Mouse (Mus musculus): ENCODE data around the gene Car11. TPM values are rescaled to one million over a fixed set of nuclear protein-coding genes. Genes with fewer than 3 reads are reported as not detected.

Gene Car11
- polyA plus RNA-seq, 1 experiment from 2014 or later = 4.9 TPM

DNA sequence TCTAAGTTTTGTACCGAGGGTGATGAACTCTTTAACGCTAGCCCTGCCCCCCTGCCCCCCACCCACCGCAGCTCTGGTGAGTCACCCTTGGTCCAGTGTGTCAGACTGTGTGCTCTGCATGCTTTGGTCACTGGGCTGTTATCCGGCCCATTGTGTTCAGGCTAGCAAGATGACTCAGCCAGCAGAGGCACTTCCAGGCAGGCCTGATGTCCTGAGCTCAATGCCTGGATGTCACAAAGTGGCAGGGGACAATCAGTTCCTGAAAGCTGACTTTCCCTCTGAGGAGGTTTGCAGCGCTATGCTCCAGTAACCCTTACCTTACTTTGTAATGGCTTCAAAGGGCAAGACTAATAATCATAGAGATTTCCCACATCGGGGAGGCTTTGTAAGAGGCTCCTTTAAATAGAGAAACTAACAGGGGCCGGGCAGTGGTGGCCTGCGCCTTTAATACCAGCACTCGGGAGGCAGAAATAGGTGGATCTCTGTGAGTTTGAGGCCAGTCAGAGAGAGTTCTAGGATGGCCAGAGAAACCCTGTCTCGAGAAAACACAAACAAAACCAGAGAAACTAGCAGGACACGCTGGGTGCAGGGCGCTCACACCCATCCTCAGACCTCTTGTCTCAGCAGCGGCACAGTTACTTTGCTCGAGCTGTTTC lies 19.5 kb upstream of the Car11 start:
- Histone ChIP-seq H3K9me3 (replicated peaks) (no peaks in the 10 kb centered on the region), H3K36me3 (no peaks in the 10 kb centered on the region), H3K4me3 (no peak overlapping the region), H3K27ac (no peak overlapping the region), H3K27me3 (ENCODE audit: low read depth, poor library complexity, severe bottlenecking) (no peaks in the 10 kb centered on the region), H3K4me1 (peaks cover 27% of the 10 kb centered on the region)
- no peak for DNase-seq (ENCODE audit: low spot score)
- 87% methylated on average over 14 of the region's 14 CpGs for WGBS

DNA sequence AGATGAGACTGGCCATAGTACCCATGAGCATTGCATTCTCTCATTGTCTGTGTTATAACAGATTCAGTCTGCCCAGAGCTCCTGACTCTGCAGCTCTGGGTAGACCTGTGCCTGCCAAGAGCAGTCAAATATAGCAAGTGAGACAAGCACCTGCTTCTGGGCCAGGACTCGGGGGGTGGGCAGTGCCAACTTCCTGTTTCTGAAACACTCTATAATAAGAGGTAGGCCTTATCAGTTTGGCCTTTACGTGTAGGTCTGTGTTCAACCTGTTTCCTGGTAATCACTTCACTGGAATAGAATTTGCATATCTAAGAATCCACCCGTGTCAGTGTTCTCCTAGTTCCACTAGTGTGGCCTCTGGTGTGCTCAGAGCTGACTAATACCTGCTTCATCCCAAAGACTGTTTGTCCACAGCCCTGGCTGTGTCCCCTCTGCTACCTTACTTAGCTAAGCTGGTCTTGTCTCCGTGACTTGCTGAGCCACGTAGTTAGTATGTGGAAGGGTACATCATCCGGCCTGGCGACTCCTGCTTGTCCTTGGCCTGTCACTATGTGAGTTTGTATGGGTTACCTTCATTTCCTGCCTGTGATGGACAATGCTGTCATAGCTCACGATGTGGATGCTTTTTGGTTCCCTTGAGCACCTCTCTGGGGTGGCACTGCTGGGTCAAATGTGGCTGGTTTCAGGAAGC lies 18.5 kb upstream of the Car11 start:
- Histone ChIP-seq H3K27ac (no peak overlapping the region), H3K36me3 (no peaks in the 10 kb centered on the region)
- DNase-seq (ENCODE audit: low spot score) = no peak

DNA sequence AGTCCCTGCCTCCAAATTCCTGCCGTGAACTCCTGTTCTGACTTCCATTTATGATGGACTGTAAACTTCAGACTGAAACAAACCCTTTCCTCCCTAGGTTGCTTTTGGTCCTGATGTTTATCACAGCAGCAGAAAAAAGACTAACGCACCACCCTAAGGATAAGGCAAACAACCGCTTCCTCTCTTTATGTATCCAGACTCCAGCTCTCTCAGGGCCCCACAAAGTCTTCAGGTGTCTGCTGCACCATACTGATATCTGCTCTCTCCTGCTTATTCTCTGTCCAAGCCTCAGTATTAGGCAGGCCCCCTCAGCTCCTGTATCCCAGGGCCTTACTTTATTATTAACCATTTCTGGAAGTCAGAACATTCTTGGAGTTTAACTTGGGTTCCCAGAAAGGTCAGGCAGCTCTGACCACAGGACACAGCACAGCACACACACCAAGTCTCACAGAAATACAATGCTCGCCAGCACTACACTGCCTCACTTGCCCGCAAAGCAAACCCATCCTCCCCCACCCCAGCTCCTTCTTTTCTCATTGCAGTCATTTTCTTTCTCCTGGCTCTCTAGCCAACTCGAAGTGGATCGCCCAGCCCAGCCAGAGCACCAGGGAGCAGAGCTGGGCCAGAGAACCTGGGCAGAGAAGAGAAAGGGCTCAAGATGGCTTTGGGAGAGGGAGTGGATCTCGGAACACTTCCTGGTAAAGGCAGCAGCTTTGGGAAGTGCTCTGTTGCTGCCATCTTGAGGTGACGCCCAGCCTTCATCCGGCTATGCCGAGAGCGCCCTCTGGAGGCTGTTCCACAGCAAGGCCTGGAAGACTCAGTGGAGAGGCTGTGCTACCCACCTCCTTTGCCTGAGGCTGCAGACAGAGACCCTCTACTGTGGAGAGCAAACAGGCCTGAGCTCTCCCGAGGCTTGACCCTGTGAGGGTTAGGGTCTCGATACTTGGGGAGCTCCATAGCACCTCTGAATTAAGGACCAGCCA lies 17.2 kb upstream of the Car11 start:
- peaks cover 43% of the 10 kb centered on the region for H3K4me1 ChIP-seq

More for the DNA sequence above, 18.5 kb upstream of the Car11 start:
- no peak overlapping the region for H3K4me3 ChIP-seq
- WGBS = 86% methylated on average over 8 of the region's 8 CpGs
- H3K9me3 ChIP-seq (replicated peaks) = no peaks in the 10 kb centered on the region
- H3K4me1 ChIP-seq = peaks cover 38% of the 10 kb centered on the region
- no peaks in the 10 kb centered on the region for H3K27me3 ChIP-seq (ENCODE audit: low read depth, poor library complexity, severe bottlenecking)

DNA sequence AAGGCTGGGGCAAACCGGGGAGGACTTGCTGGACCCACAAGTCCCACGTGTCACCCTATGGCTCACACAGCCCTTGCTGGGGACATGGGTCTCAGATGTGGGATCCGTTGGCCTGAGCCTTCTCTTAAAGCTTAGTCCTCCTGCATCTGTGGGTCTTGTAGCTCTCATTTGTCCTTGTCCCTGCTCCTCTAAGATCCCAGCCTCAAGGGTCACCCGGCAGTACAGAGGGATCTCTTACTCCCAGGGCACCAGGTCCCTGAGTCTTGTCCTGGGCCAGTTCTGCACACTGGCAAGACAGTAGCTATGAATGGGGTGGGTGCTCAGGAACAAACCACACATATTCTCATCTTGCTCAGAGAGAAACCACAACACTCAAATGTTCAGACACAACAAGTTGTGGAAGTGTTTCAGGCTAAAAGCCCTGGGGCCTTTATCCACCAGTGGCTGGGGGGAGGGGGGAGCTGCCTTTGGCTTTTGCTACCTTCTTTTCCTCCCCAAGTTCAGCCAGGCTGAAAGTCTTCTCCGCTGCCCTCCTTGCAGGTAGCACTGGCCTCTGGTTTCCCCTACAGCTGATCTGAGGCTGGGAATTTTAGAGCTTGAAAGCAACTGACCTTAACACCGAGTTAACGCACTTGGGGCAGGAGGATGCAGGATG lies 16.1 kb upstream of the Car11 start, which contains the start of gene Ntn5:
Gene Ntn5, plus strand, starts transcription at position 627 of the 655 bp plus-strand sequence.
- Histone ChIP-seq H3K27me3 (ENCODE audit: low read depth, poor library complexity, severe bottlenecking) (no peaks in the 10 kb centered on the region), H3K4me1 (peaks cover 43% of the 10 kb centered on the region), H3K27ac (peak within 1 kb of the TSS; percentile 84), H3K9me3 (replicated peaks) (no peaks in the 10 kb centered on the region), H3K36me3 (no peaks in the 10 kb centered on the region), H3K4me3 (peak within 1 kb of the TSS; percentile 20; the same call in 1 of the 2 replicates)
- WGBS = 72% methylated on average over 7 of the region's 7 CpGs
- DNase-seq (ENCODE audit: low spot score) = no peak

More for the DNA sequence above, 17.2 kb upstream of the Car11 start:
- H3K9me3 ChIP-seq (replicated peaks) = no peaks in the 10 kb centered on the region
- no peaks in the 10 kb centered on the region for H3K27me3 ChIP-seq (ENCODE audit: low read depth, poor library complexity, severe bottlenecking)
- no peaks in the 10 kb centered on the region for H3K36me3 ChIP-seq
- 31% methylated on average over 14 of the region's 14 CpGs for WGBS
- peak overlapping the region; percentile 84 for H3K27ac ChIP-seq
- DNase-seq (ENCODE audit: low spot score) = peak; percentile 96
- H3K4me3 ChIP-seq = peak overlapping the region; percentile 20; the same call in 1 of the 2 replicates

DNA sequence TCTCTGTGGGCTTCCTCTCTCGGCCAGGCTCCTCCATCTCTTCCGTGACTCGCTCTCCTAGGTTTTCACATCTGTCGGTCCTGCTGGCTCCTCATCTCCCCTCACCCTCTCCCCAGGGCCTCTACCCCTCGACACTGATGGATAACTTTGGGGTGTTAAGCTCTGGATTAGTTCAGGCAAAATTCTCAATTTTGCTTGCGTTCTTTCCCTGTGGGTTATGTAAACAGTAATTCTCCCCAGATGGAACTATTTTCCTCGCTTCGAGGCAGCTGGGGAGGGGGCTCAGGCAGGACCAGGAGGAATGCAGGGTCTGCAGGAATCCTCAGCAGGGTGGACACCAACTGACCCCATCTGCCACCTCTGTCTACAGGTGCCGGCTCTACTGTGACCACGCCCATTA lies 13.8 kb upstream of the Car11 start:
- no peak for DNase-seq (ENCODE audit: low spot score)
- Histone ChIP-seq H3K9me3 (replicated peaks) (no peaks in the 10 kb centered on the region), H3K27ac (peak overlapping the region; percentile 54), H3K27me3 (ENCODE audit: low read depth, poor library complexity, severe bottlenecking) (no peaks in the 10 kb centered on the region), H3K4me3 (peak overlapping the region; percentile 9; the same call in 1 of the 2 replicates), H3K36me3 (no peaks in the 10 kb centered on the region), H3K4me1 (peaks cover 54% of the 10 kb centered on the region)
- WGBS = 39% methylated on average over 10 of the region's 10 CpGs

DNA sequence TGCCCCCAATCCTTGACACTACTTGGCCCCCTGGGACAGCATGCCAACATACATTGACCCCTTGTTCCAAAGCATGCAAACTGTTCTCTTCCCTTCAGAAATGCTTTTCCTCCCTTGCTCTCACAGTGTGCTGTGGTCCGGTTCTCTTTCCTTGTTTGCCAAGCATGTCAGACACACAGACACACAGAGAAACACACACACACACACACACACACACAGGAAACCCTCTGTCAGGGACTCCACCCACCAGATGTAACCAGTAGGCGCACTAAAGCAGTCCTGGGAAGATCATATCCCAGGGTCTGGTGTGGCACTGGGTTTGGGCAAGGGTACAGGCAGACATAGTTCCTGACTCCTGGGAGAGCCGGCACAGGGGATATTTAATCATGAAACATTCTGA lies 12.8 kb upstream of the Car11 start:
- DNase-seq (ENCODE audit: low spot score) = no peak
- WGBS = 89% methylated on average over 3 of the region's 3 CpGs
- Histone ChIP-seq H3K27ac (no peak overlapping the region; the same call in 1 of the 2 replicates), H3K4me3 (no peak overlapping the region), H3K4me1 (peaks cover 54% of the 10 kb centered on the region), H3K9me3 (replicated peaks) (no peaks in the 10 kb centered on the region), H3K36me3 (no peaks in the 10 kb centered on the region), H3K27me3 (ENCODE audit: low read depth, poor library complexity, severe bottlenecking) (no peaks in the 10 kb centered on the region)

DNA sequence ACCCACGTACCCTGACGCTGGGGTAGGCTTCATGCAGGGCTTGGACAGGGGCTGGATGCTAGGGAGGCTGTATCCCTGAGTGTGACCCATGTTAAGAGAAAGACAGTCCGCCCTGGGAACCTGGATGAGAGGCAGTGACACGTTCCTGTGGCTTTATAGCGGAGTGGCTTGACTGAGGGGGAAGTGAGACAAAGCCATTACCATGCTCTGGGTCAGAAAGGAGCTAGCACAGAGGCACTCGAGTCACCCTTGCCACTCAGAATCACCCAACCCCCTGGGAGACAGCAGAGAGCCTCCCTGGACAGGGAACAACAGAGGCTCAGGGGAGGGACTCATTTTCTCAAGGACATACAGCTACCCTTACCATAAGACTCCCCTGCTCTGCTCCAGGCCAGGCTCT lies 10.5 kb upstream of the Car11 start:
- Histone ChIP-seq H3K4me3 (no peak overlapping the region), H3K27me3 (ENCODE audit: low read depth, poor library complexity, severe bottlenecking) (no peaks in the 10 kb centered on the region), H3K27ac (peak overlapping the region; percentile 7; the same call in 1 of the 2 replicates), H3K4me1 (peaks cover 38% of the 10 kb centered on the region), H3K36me3 (no peaks in the 10 kb centered on the region), H3K9me3 (replicated peaks) (no peaks in the 10 kb centered on the region)
- 61% methylated on average over 6 of the region's 6 CpGs for WGBS
- no peak for DNase-seq (ENCODE audit: low spot score)

DNA sequence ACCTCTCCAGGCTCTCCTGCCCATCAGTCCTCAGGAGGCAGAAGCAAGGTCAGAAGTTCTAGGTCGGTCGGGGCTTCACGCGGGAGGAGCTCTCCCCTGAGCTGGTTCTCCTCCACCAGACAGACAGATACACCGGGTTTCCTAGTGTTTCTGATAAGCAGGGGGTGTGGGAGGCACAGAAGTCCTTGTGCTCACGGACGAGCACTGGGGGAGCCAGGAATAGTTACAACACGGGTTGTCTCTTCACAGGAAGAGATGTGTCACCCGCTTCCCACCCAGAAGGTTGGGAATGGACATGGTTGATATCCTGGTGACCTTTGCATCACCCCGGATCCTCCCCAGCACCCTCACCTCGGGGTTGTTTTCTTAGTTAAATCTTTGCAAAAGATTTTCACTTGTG lies 9.8 kb upstream of the Car11 start:
- Histone ChIP-seq H3K4me3 (no peak overlapping the region), H3K4me1 (peaks cover 41% of the 10 kb centered on the region)

DNA sequence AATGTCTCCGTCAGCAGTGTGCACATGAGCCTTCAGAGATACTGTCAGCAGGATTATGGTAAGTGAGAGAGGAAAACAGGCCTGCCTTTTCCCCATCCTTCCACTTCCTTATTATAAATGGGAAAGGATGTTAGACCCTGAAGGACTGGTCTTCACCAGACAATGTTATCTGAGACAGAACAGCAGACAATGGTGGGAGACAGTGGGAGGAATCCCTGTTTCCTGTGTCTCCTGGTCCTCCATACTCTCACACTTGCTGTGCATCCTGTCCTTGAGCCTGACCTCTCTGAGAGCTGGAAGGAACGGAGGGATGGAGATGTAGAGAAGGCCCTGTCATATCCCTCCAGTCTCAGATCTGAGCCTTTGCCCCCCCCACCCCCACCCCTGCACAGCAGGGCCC lies 7.3 kb upstream of the Car11 start:
- H3K27ac ChIP-seq = 0 out of 2 replicates have a peak overlapping the region, but pooled peaks have one; percentile 30
- DNase-seq (ENCODE audit: low spot score) = no peak
- 85% methylated on average over 2 of the region's 2 CpGs for WGBS
- peaks cover 33% of the 10 kb centered on the region for H3K4me1 ChIP-seq
- H3K9me3 ChIP-seq (replicated peaks) = no peaks in the 10 kb centered on the region
- no peaks in the 10 kb centered on the region for H3K36me3 ChIP-seq
- H3K27me3 ChIP-seq (ENCODE audit: low read depth, poor library complexity, severe bottlenecking) = no peaks in the 10 kb centered on the region
- no peak overlapping the region for H3K4me3 ChIP-seq

More for the DNA sequence above, 9.8 kb upstream of the Car11 start:
- Histone ChIP-seq H3K9me3 (replicated peaks) (no peaks in the 10 kb centered on the region), H3K36me3 (no peaks in the 10 kb centered on the region), H3K27me3 (ENCODE audit: low read depth, poor library complexity, severe bottlenecking) (no peaks in the 10 kb centered on the region), H3K27ac (no peak overlapping the region)
- WGBS = 82% methylated on average over 11 of the region's 11 CpGs
- DNase-seq (ENCODE audit: low spot score) = no peak

DNA sequence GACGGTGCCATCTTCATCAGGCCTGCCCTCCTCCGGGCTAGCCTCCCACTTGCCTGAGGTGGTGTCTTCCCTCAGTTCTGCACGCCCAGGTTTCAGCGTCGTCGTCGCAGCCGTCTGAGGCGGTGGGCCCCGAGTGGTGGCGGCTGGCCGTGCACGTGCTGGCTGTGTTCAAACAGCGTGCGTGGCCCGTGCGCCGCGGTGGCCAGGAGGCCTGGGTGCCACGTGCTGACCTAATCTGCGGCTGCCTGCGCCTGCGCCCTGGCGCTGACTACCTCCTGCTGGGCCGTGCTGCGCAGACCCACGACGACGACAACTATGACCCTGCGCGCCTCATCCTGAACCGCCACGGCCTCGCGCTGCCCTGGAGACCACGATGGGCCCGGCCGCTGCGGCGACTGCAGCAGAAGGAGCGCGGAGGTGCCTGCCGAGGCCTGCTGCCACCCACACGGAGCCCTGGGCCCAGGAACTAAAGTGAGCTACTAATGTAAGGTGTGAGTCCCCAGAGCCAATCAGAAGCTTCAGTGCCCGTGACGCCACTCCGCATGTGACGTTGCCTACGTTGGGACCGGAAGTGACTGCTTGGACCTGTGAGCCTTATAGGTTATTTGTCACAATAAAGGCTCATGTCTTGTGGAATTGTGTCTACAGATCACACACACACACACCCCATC lies 5.6 kb upstream of the Car11 start, which contains the start of gene Sec1:
Gene Sec1, minus strand, starts transcription at position 482 of the 671 bp plus-strand sequence.
- Histone ChIP-seq H3K9me3 (replicated peaks) (no peaks in the 10 kb centered on the region), H3K4me3 (no peak within 1 kb of the TSS), H3K27ac (peak within 1 kb of the TSS; percentile 76), H3K36me3 (no peaks in the 10 kb centered on the region), H3K4me1 (peaks cover 30% of the 10 kb centered on the region), H3K27me3 (ENCODE audit: low read depth, poor library complexity, severe bottlenecking) (peaks cover 14% of the 10 kb centered on the region)
- 90% methylated on average over 50 of the region's 50 CpGs for WGBS
- no peak for DNase-seq (ENCODE audit: low spot score)

DNA sequence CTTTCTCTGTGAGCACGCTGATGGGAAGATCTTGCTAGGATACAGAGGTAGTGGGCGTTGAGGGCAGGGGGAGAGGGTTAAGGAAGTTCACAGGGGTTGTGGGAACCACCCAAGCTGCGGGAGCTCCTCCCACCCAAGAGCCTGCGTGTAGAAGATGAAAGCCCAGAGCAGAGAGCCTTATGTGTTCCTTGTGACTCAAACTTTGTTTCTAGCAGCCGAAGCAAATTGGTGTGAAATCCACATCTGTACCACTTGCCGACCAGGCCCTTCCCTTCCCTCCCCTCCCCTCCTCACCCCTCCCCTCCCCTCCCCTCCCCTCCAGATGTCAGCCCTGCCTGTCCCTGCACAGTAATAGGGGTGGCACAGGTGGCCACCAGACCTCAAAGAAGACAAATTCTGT lies 4.5 kb upstream of the Car11 start:
- Histone ChIP-seq H3K9me3 (replicated peaks) (no peaks in the 10 kb centered on the region), H3K27ac (peak overlapping the region; percentile 76), H3K27me3 (ENCODE audit: low read depth, poor library complexity, severe bottlenecking) (peaks cover 25% of the 10 kb centered on the region), H3K4me1 (peaks cover 39% of the 10 kb centered on the region), H3K36me3 (no peaks in the 10 kb centered on the region), H3K4me3 (no peak overlapping the region)
- WGBS = 14% methylated on average over 6 of the region's 6 CpGs
- DNase-seq (ENCODE audit: low spot score) = peak; percentile 76

DNA sequence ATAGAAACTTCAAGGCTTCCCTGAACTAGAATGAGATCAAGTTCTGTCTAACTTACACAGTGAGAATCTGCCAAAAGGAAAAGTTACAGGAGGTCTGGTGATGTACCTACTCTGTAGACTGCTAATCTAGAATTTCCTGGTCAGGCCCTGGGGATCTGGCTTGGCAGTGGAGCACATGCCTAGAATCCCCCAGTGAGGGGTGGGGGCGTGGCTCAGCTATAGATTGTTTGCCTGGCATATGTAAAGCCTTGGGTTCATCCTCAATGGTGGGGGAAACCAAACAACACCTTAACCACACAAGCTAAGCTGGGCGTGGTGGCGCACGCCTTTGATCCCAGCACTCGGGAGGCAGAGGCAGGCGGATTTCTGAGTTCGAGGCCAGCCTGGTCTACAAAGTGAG lies 1.7 kb upstream of the Car11 start:
- no peaks in the 10 kb centered on the region for H3K36me3 ChIP-seq
- H3K9me3 ChIP-seq (replicated peaks) = no peaks in the 10 kb centered on the region
- 87% methylated on average over 7 of the region's 7 CpGs for WGBS
- H3K27ac ChIP-seq = no peak overlapping the region
- peaks cover 40% of the 10 kb centered on the region for H3K27me3 ChIP-seq (ENCODE audit: low read depth, poor library complexity, severe bottlenecking)
- DNase-seq (ENCODE audit: low spot score) = no peak
- H3K4me1 ChIP-seq = peaks cover 46% of the 10 kb centered on the region
- no peak overlapping the region for H3K4me3 ChIP-seq

All from limb, embryonic 10.5 days (tissue).